Mouse (Mus musculus) ES-Bruce4 (cell line): ENCODE measurements at regions not wholly inside any gene's neighbourhood (a gene's known extent, or its start where the extent isn't known, plus 50 kb on each side); places are given as distances from the start of the nearest gene placed in this dataset.

Source experiments
- H3K27ac ChIP-seq: 2 replicates; pipeline ENCODE4 v1.5.1; 2012; ENCODE audit warnings: low read length, inconsistent platforms; ENCODE audit not compliant: insufficient read depth
- H3K27me3 ChIP-seq: 2 replicates; pipeline ENCODE4 v1.6.1; 2012; ENCODE audit warnings: mild to moderate bottlenecking, low read length, inconsistent platforms; ENCODE audit not compliant: control insufficient read depth, poor library complexity, insufficient read depth, severe bottlenecking
- H3K36me3 ChIP-seq: 2 replicates; pipeline ENCODE4 v1.6.1; 2012; ENCODE audit warnings: inconsistent platforms, mild to moderate bottlenecking, low read length, moderate library complexity; ENCODE audit not compliant: control insufficient read depth, poor library complexity, insufficient read depth, severe bottlenecking
- H3K4me1 ChIP-seq: one replicate; pipeline ENCODE4 v1.8.1; 2011; ENCODE audit warnings: low read length; ENCODE audit not compliant: control insufficient read depth, insufficient read depth
- H3K4me3 ChIP-seq: 2 replicates; pipeline ENCODE4 v1.5.1; 2011; ENCODE audit warnings: low read depth, mild to moderate bottlenecking, low read length
- H3K9ac ChIP-seq: 2 replicates; pipeline ENCODE4 v1.6.1; 2012; ENCODE audit warnings: low read depth, mild to moderate bottlenecking, inconsistent platforms; ENCODE audit not compliant: poor library complexity, severe bottlenecking
- H3K9me3 ChIP-seq: replicated peaks from 2 replicates; pipeline ENCODE4 v1.6.1; 2012; ENCODE audit warnings: mild to moderate bottlenecking, low read length, inconsistent platforms; ENCODE audit not compliant: control insufficient read depth, poor library complexity, insufficient read depth, severe bottlenecking
- CTCF ChIP-seq: IDR thresholded peaks from one replicate; pipeline ENCODE4 v1.8.1; 2011; ENCODE audit warnings: low read depth, low read length
- EP300 ChIP-seq: IDR thresholded peaks from 2 replicates; pipeline ENCODE4 v1.6.1; 2011; ENCODE audit warnings: low read depth, low read length; ENCODE audit not compliant: insufficient read depth
- POLR2A ChIP-seq: IDR thresholded peaks from one replicate; pipeline ENCODE4 v1.8.1; 2011; ENCODE audit warnings: low read length; ENCODE audit not compliant: insufficient read depth

GRCm38 (mm10) chr4:110038696-110039095 is 60.8 kb downstream of the Dmrta2 start:
- H3K27me3 ChIP-seq, result peaks cover under 1% of the 10 kb centered on the region; the same call in 1 of the 2 replicates
- no peak for TF ChIP-seq CTCF
- no peak for TF ChIP-seq EP300
- TF ChIP-seq POLR2A, result no peak
- H3K36me3 ChIP-seq, result no peaks in the 10 kb centered on the region
- no peak overlapping the region for H3K4me3 ChIP-seq
- no peak overlapping the region for H3K9ac ChIP-seq
- H3K9me3 ChIP-seq, result no peaks in the 10 kb centered on the region
- no peaks in the 10 kb centered on the region for H3K4me1 ChIP-seq
- H3K27ac ChIP-seq, result no peak overlapping the region

GRCm38 (mm10) chr4:110044851-110045618 is 67.2 kb downstream of the Dmrta2 start:
- no peaks in the 10 kb centered on the region for H3K9me3 ChIP-seq
- no peaks in the 10 kb centered on the region for H3K4me1 ChIP-seq

GRCm38 (mm10) chr4:110045651-110046269 is 67.9 kb downstream of the Dmrta2 start:
- H3K4me1 ChIP-seq, result no peaks in the 10 kb centered on the region
- H3K27ac ChIP-seq, result no peak overlapping the region
- H3K27me3 ChIP-seq, result no peaks in the 10 kb centered on the region
- no peak overlapping the region for H3K9ac ChIP-seq
- no peaks in the 10 kb centered on the region for H3K36me3 ChIP-seq
- H3K4me3 ChIP-seq, result no peak overlapping the region
- no peaks in the 10 kb centered on the region for H3K9me3 ChIP-seq
- TF ChIP-seq CTCF (no peak), EP300 (no peak), POLR2A (no peak)

More at GRCm38 (mm10) chr4:110044851-110045618, 67.2 kb downstream of the Dmrta2 start:
- H3K4me3 ChIP-seq, result no peak overlapping the region
- H3K27me3 ChIP-seq, result no peaks in the 10 kb centered on the region
- H3K36me3 ChIP-seq, result no peaks in the 10 kb centered on the region
- TF ChIP-seq CTCF (no peak), POLR2A (no peak), EP300 (no peak)
- no peak overlapping the region for H3K9ac ChIP-seq
- H3K27ac ChIP-seq, result no peak overlapping the region

GRCm38 (mm10) chr4:110046270-110046651 is 68.4 kb downstream of the Dmrta2 start:
- Histone ChIP-seq H3K4me3 (no peak overlapping the region), H3K36me3 (no peaks in the 10 kb centered on the region), H3K9ac (no peak overlapping the region), H3K4me1 (no peaks in the 10 kb centered on the region), H3K27ac (no peak overlapping the region), H3K9me3 (no peaks in the 10 kb centered on the region), H3K27me3 (no peaks in the 10 kb centered on the region)
- TF ChIP-seq POLR2A (no peak), CTCF (no peak), EP300 (no peak)

GRCm38 (mm10) chr4:110050393-110051280 is 72.8 kb downstream of the Dmrta2 start:
- Histone ChIP-seq H3K4me1 (no peaks in the 10 kb centered on the region), H3K27me3 (no peaks in the 10 kb centered on the region; the same call in 1 of the 2 replicates), H3K36me3 (no peaks in the 10 kb centered on the region), H3K9ac (no peak overlapping the region), H3K27ac (no peak overlapping the region), H3K4me3 (peak overlapping the region; percentile 42), H3K9me3 (no peaks in the 10 kb centered on the region)
- TF ChIP-seq CTCF, result peak; percentile 88
- TF ChIP-seq POLR2A, result no peak
- TF ChIP-seq EP300, result 0 out of 2 replicates have a peak, but pooled peaks have one; percentile 52

GRCm38 (mm10) chr4:110051281-110051665 is 73.4 kb downstream of the Dmrta2 start:
- H3K4me1 ChIP-seq, result no peaks in the 10 kb centered on the region
- H3K4me3 ChIP-seq, result peak overlapping the region; percentile 42
- H3K27me3 ChIP-seq, result no peaks in the 10 kb centered on the region; the same call in 1 of the 2 replicates
- no peaks in the 10 kb centered on the region for H3K36me3 ChIP-seq
- H3K9me3 ChIP-seq, result no peaks in the 10 kb centered on the region
- no peak overlapping the region for H3K9ac ChIP-seq
- no peak overlapping the region for H3K27ac ChIP-seq
- TF ChIP-seq EP300, result 0 out of 2 replicates have a peak, but pooled peaks have one; percentile 1
- no peak for TF ChIP-seq POLR2A
- no peak for TF ChIP-seq CTCF
